Mouse (Mus musculus): ENCODE results near the gene Asna1. TPM values are rescaled to one million over a fixed set of nuclear protein-coding genes. Genes with fewer than 3 reads are reported as not detected.
A peak's percentile ranks its signal among the peaks of the same experiment; 100 is the strongest.

Gene Asna1
- total RNA-seq, 2 experiments from 2014 or later, result 19.0 to 42.8 TPM

DNA sequence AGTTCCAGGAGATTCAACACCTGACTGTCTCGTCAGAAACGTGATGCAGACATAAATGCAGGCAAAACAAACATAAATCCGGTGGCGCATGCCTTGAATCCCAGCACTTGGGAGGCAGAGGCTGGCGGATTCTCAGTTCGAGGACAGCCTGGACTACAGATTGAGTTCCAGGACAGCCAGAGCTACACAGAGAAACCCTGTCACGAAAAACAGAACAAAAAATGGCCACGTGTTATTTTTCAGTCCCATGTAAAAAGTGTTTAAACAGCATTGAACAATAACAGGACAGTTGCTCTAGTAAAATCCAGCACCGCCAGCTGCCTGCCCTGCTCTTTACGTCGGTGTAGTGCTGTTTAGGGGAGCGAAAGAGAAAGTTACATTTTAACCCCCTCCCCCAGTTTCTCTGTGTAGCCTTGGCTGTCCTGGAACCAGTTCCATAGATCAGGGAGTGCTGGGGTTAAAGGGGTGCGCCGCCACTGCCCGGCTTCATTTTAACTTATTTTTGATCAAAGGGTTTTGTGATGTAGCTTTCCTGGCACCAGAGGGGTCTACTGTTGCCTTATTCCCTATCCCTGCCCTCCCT, 10.7 kb upstream of the Asna1 start:
- no peak for ATAC-seq (replicated peaks; ENCODE audit: low FRiP score, poor library complexity, severe bottlenecking)

DNA sequence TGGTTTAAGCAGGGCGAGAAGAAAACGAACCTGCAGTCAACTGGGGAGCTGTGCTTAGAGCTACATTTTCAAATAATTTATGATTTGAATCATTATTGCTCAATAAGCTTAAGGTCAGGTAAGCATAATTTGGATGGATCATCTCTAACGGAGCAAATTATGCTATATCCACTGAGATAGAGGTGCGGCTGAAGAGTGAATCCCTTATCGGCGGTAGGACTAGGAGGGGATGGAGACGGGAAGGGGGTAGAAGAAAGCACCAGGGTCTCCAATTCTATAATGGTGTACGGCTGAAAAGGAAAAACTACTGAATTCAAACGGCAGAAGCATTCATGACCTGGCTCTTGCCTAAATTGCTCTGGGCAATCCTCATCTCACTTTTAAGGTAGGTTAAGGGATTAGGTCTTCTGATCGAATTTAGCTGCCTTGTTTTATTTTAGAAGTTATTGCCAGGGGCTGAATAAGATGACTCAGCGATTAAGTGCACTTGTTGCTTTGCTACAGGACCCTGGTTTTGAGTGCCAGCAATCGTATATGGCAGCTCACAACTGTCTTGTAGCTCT, 10.2 kb upstream of the Asna1 start:
- no peak for ATAC-seq (replicated peaks; ENCODE audit: low FRiP score, poor library complexity, severe bottlenecking)

DNA sequence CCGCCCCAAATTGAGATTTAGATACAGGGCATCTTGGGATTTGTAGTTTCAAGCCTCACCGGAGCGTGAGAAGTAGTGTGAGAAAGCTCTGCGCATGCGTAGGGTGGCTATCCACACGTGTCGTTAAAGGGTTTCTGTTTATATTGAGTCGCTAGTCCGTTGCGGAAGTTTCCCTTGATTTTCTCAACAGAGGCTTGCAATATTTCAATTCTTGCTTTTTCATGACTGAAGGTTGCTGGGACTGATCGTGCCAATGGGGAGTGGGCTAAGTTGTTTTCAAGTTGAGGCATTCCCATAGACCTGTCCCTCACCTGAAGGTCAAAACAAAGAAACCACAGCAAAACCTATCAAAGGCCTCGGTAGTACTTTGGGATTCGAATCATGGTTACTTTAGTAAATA, 9.7 kb upstream of the Asna1 start:
- no peak for ATAC-seq (replicated peaks; ENCODE audit: low FRiP score, poor library complexity, severe bottlenecking)

DNA sequence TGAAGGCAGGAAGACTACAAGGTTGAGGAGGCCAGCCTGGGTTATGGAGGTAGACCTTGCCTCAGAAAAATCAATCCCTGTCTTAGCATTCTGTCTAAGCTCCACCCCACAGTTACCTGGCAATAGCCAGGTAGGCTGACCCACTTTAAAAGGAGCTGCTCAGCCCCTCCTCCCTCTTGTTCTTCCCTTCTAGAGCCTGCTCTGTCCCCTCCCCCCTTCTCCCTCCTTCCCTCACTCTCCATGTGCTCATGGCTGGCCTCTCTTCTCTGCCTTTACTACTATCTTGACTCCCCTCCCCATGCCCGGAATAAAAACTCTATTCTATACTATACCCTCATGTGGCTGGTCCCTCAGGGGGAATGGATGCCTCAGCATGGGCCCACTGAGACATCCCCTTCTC, 8.8 kb upstream of the Asna1 start:
- no peak for ATAC-seq (replicated peaks; ENCODE audit: low FRiP score, poor library complexity, severe bottlenecking)

DNA sequence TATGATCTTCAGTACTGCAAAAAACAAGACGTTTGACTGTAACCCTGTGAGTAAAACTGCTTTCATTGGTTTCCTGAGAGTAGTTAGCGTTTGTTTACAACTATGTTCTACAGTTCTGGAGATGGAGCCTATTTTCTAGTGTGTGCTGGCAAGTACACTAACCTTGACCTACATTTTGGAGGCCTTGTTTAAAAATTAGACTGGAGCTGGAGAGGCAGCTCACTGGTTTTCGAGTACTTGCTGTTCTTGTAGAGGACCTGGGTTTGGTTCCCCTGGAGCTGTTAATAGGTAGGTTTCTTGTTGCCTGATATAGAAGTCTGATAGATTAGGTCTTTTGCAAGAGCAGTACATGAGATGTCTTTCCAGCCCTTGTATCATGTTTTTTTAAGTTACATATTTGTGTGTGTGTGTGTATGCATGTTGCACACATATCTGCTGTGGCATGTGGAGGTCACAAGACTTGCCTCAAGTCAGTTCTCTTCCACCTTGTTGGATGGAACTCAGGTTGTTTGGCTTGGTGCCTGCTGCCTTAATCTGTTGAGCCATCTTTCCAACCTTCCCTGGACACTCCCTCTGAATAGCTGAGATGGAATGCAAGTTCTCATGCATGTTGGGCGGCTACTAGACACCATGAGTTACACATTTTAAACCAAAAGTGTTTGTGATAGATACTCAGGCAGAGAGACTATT, 7.7 kb upstream of the Asna1 start:
- no peak for ATAC-seq (replicated peaks; ENCODE audit: low FRiP score, poor library complexity, severe bottlenecking)

GRCm38 (mm10) chr8:85029271-85029670, 4.2 kb upstream of the Asna1 start:
- no peak for ATAC-seq (replicated peaks; ENCODE audit: low FRiP score, poor library complexity, severe bottlenecking)

DNA sequence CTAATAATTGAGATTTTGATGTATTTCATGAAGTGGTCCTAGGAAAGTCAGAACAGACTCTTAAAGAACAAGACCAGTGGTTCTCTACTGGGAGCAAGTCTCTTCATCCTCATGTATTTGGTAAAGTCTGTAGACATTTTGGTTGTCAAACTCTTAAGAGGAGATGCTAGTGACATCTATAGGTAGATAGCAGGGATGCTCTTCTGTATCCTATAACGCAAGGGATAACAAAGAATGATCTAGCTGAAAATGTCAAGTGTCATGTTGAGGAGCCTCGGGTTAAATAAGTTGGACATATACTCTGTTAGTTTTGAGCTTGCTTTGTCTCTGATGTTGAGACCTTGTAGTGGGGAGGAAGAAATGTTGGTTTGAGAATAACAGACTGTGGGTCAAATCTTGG, 2.8 kb upstream of the Asna1 start:
- no peak for ATAC-seq (replicated peaks; ENCODE audit: low FRiP score, poor library complexity, severe bottlenecking)

DNA sequence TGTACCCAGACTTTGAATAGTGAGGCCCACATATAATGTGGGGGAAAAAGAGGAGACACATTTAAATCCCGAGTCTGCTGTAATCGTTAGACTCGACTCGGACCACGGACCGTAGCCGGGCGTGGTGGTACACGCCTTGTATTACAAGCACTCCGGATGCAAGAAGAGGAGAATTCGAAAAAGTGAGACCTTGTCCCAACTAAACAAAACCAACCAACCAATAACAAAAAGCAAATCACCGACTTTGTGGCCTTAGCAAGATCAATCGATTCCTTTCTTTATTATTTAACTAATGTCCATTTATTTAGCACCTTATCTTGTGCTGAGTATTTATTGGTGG, 2.4 kb upstream of the Asna1 start:
- no peak for ATAC-seq (replicated peaks; ENCODE audit: low FRiP score, poor library complexity, severe bottlenecking)

GRCm38 (mm10) chr8:85026670-85027515, 1.8 kb upstream of the Asna1 start, which contains the start of gene Trir:
TSS of gene Trir (plus strand) at chr8:85026823.
- peak; percentile 78 for ATAC-seq (replicated peaks; ENCODE audit: low FRiP score, poor library complexity, severe bottlenecking)

DNA sequence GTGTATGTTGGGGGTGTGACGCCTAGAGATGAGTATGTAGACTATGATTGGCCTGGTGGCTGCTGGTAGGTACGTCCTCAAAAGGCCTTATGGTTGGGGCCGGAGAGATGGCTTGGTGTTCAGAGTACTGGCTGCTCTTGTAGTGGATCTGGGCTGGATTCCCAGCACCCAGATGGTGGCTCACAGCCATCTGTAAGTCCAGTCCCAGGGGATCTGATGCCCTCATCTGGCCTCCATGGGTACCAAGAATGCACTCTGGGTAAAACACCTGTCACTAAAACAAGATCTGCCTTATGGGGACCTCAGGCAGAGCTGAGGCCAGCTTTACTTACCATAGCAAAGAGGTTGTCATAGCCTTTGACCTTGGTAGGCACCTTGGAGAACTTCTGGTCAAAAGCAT, 1.2 kb downstream of the Asna1 start:
- ATAC-seq (replicated peaks; ENCODE audit: low FRiP score, poor library complexity, severe bottlenecking), result no peak

DNA sequence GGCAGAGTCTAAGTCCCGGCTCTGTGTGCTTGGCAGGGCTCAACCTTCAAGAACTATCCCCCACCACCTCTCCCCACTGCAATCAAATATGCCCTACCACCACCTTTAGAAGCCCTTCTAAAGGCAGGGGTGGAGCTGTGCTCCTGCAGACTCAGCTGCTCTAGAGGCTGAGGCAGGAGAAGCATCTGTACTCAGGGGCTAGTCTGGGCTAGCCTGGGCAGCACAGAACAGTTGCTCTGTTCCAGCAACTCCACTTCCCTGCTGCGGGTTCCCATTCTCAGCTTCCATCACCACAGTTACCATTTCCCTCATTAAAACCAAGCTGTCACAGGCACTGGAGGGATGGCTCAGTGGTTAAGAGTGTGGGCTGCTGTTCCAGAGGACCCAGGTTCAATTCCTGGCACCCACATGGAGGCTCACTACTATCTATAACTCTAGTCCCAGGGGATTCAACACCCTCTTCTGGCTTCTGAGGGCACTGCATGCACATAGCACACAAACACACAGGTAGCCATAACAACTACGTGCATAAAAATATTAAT, 3.5 kb downstream of the Asna1 start:
- ATAC-seq (replicated peaks; ENCODE audit: low FRiP score, poor library complexity, severe bottlenecking), result no peak

DNA sequence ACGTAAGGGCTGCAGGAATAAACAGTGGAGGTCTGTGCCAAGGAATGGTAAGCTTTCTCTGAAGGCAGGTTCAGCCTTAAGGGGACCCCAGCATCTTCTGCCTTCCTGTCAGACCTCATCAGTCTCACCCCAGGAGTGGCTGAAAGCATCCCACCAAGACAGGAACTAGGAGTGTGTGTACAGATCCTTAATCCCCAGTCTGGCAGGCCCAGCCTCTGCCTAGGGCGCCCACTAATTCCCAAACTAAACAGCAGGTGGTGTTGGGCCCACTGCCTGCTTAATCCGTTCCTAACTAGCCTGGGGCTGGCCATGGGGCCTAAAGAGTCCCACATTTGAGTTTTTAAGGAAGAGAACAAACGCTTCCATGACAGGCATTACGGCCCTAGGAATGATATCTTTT, 7.9 kb downstream of the Asna1 start:
- ATAC-seq (replicated peaks; ENCODE audit: low FRiP score, poor library complexity, severe bottlenecking), result no peak

DNA sequence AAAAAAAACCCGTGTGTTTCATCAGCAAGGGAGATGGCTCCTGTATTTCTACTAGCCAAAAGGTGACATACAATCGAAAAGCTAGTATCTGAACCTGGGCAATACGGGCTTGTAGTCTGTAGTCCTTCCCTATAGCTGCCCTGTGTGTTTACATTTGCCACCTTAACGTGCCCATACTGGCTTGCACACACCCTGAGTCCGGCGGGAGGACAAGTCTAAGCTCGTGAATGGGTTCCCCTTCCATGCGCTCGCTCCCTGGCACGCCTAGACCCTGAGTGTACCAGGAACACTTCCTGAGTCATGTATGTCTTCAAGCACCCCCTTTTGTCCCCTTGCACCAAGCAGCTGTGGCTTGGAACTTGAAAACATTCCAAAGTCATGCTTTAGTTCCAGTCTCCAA, 8.4 kb downstream of the Asna1 start:
- no peak for ATAC-seq (replicated peaks; ENCODE audit: low FRiP score, poor library complexity, severe bottlenecking)

DNA sequence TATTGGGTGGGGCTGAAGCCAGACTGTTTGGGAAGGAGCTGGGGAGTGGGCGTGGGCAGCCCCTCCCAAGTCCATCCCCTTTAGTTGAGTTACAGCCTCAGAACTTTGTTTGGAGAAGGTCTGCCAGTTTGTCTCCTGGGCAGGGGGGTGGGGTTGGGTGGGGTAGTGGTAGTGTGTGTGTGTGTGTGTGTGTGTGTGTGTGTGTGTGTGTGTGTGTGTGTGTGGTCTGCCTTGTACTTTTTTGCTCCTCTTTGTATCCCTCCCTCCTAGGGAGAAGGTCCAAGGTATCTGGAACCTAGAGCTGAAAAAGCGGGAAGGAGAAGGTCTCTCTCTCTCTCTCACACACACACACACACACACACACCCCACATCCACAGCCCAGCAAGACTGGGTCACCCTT, 10.7 kb downstream of the Asna1 start, which contains the start of gene Best2:
Best2 (minus strand) TSS at position 101 of the 400 bp plus-strand sequence.
- no peak for ATAC-seq (replicated peaks; ENCODE audit: low FRiP score, poor library complexity, severe bottlenecking)

DNA sequence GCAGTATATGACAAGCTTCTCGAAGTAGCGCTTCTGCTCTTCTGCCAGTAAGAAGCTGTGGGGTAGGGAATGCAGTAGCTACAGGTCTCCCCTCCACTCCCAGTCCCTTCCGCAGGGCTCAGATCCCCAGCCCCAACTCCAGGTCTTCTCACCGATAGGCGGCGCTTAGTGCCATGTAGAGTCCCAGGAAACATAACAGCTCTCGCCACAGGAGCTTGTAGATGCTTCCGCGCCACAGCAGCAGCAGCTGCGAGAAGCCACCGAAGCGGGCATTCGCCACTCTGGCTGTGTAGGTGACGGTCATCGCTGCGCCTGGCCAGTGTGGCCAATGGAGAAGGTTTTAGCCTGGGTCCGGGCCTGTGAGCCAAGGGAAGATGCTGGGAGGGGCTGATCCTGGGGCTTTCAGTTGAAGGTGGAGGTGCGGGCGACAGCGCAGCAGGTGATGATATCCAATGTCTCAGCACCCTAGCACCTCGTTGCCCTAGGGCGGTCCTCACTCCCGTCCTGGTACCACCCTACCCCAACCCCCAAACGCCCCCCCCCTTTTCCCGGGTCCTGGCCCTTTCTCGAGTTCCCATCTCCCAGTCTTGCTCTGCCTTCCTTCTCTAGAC, 11.7 kb downstream of the Asna1 start:
- ATAC-seq (replicated peaks; ENCODE audit: low FRiP score, poor library complexity, severe bottlenecking), result peak; percentile 65; the same call in 1 of the 2 replicates

DNA sequence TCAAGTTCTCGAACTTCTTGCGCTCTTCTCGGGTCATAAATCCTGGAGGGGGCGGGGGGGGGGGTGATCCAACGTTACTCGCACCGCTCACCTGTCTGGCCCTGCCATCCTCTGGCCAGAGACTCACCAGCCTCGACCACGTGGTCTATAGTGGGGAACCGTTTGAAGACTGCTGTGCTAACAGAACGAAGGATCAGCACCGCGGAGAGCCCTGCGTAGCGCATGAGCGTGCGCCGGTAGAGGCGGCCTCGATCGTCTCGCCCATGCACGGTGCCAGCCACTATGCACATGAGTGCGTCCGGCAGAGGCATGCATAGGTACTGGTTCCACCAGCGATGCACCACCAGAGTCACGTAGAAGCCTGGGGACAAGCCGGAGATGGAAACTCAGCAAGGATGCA, 13.8 kb downstream of the Asna1 start:
- no peak for ATAC-seq (replicated peaks; ENCODE audit: low FRiP score, poor library complexity, severe bottlenecking)

- peak; percentile 86 for ATAC-seq (replicated peaks; ENCODE audit: low FRiP score, poor library complexity, severe bottlenecking)
These were observed 17.4 kb downstream of the Asna1 start for GRCm38 (mm10) chr8:85007686-85008085.

- ATAC-seq (replicated peaks; ENCODE audit: low FRiP score, poor library complexity, severe bottlenecking), result peak; percentile 95
These were observed 27.3 kb downstream of the Asna1 start for GRCm38 (mm10) chr8:84997649-84998295.

DNA sequence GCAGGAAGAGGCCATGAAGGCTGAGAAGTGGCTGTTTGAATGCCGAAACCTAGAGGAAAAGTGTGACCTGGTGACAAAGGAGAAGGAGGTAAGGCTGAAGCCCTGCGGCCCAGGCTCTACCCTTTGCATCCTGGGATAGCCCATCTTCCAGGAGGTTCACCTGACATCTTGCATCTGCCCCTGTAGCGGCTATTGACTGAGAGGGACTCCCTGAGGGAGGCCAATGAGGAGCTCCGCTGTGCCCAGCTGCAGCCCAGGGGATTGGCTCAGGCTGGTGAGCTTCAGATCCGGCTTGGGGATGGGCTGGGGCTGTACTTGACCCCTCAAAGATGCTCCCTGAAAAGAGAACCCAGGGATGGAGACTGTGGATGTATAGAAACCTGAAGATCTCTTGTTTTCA, 28.1 kb downstream of the Asna1 start:
- ATAC-seq (replicated peaks; ENCODE audit: low FRiP score, poor library complexity, severe bottlenecking), result no peak

Measured in erythroid progenitor cell, adult 5-6 weeks (primary cell).